Mouse (Mus musculus) myocyte (in vitro differentiated cells): ENCODE results near the gene Pold1.

ENCODE experiments used
- MAX ChIP-seq: IDR thresholded peaks from one replicate; pipeline ENCODE4 v1.6.1; 2011; ENCODE audit warnings: low read depth, mild to moderate bottlenecking, control low read depth
- POLR2A ChIP-seq: IDR thresholded peaks from one replicate; pipeline ENCODE4 v1.6.1; 2011; ENCODE audit warnings: low read depth, mild to moderate bottlenecking, control low read depth, moderate library complexity; ENCODE audit not compliant: insufficient read length

DNA sequence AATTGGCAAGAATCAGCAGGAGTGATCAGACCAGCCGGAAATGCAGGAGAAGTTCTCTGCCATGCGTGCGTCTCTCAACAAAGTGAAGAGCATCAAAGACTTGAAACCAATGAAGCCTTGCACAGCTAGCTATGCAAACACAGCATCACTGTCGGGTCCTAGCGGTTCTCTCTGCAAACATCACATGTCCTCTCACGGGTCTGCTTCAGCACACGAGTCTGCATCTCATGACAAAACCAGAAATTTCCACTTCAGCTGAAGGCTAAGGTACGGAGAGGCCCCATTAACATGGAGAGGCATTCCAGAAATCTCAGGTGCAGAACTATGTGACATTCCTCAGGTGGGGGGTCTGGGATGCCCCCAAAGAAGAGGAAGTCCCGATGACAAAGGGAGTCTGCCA, 20.2 kb upstream of the Pold1 start:
- TF ChIP-seq POLR2A (no peak), MAX (no peak)
